Mouse (Mus musculus) ES-E14 (cell line): ENCODE measurements around the gene Emilin2. TPM values are rescaled to one million over a fixed set of nuclear protein-coding genes. Genes with fewer than 3 reads are reported as not detected.

ENCODE experiments used
- DNase-seq: peaks from one replicate; pipeline ENCODE4 v3.0.0-alpha.2; 2013; ENCODE audit warnings: low read depth, low spot score
- H3K27ac ChIP-seq: 2 replicates; pipeline ENCODE4 v1.5.1; 2012; ENCODE audit warnings: low read depth, mild to moderate bottlenecking, low read length, moderate library complexity, mixed read lengths; ENCODE audit not compliant: poor library complexity, insufficient read depth, severe bottlenecking
- H3K36me3 ChIP-seq: 2 replicates; pipeline ENCODE4 v1.6.1; 2012; ENCODE audit warnings: mild to moderate bottlenecking, low read length, moderate library complexity, mixed read lengths; ENCODE audit not compliant: control insufficient read depth, poor library complexity, insufficient read depth, severe bottlenecking
- H3K4me1 ChIP-seq, 2 experiments: fragments of 150-350 bp in 1 of 2; sonication (generic) in 1 of 2; 2 replicates each; pipeline ENCODE4 v1.6.1; 2012; ENCODE audit warnings: low read length in 2 of 2, mild to moderate bottlenecking in 1 of 2, mixed read lengths in 1 of 2; ENCODE audit not compliant: control insufficient read depth in 2 of 2, insufficient read depth in 2 of 2, poor library complexity in 1 of 2
- H3K4me3 ChIP-seq, 2 experiments: fragments of 150-350 bp in 1 of 2; sonication (generic) in 1 of 2; 2 replicates each; pipeline ENCODE4 v1.5.1; 2012; ENCODE audit warnings: low read length in 2 of 2, low read depth in 1 of 2, mild to moderate bottlenecking in 1 of 2, mixed read lengths in 1 of 2; ENCODE audit not compliant: insufficient read depth in 1 of 2, poor library complexity in 1 of 2, severe bottlenecking in 1 of 2
- H3K9ac ChIP-seq: 2 replicates; pipeline ENCODE4 v1.6.1; 2012; ENCODE audit warnings: low read depth, mild to moderate bottlenecking, low read length, mixed read lengths; ENCODE audit not compliant: poor library complexity, insufficient read depth, severe bottlenecking
- H3K9me3 ChIP-seq: fragments of 150-350 bp; sonication (generic); 2 replicates; pipeline ENCODE4 v1.6.1; 2012; ENCODE audit warnings: low read depth, mild to moderate bottlenecking, low read length; ENCODE audit not compliant: control insufficient read depth, insufficient read depth
- CHD2 ChIP-seq: IDR thresholded peaks from 2 replicates; pipeline ENCODE4 v1.6.1; 2014; ENCODE audit warnings: mild to moderate bottlenecking, low read depth, low read length, inconsistent platforms
- HCFC1 ChIP-seq: IDR thresholded peaks from 2 replicates; pipeline ENCODE4 v1.6.1; 2012; ENCODE audit warnings: low read length, inconsistent platforms, borderline replicate concordance; ENCODE audit not compliant: insufficient read depth
- MAFK ChIP-seq: IDR thresholded peaks from 2 replicates; pipeline ENCODE4 v1.6.1; 2014; ENCODE audit warnings: mild to moderate bottlenecking, low read depth, low read length, inconsistent platforms; ENCODE audit not compliant: insufficient read depth
- ZC3H11A ChIP-seq: IDR thresholded peaks from 2 replicates; pipeline ENCODE4 v1.6.1; 2012; ENCODE audit warnings: low read depth, mild to moderate bottlenecking, inconsistent platforms, low read length, borderline replicate concordance
- ZNF384 ChIP-seq: IDR thresholded peaks from 2 replicates; pipeline ENCODE4 v1.6.1; 2012; ENCODE audit warnings: low read depth, low read length, inconsistent platforms
- in situ Hi-C, 2 experiments: fragments of 600-800 bp; cut with MboI; formaldehyde crosslinking; loops; one replicate each; pipeline ENCODE4 v1.15.1; 2025; ENCODE audit warnings: low sequenced_read_pairs in 2 of 2, inconsistent platforms in 1 of 2; ENCODE audit not compliant: unreplicated experiment in 2 of 2
- total RNA-seq: library from RNA; depleted of rRNA; stranded (reverse); fragments of 300-350 nt; gene quantifications from 2 replicates; pipeline ENCODE4 v1.2.3, GENCODE M21; 2012

Emilin2 gene
- total RNA-seq, 1 experiment, result 1.0 TPM

DNA sequence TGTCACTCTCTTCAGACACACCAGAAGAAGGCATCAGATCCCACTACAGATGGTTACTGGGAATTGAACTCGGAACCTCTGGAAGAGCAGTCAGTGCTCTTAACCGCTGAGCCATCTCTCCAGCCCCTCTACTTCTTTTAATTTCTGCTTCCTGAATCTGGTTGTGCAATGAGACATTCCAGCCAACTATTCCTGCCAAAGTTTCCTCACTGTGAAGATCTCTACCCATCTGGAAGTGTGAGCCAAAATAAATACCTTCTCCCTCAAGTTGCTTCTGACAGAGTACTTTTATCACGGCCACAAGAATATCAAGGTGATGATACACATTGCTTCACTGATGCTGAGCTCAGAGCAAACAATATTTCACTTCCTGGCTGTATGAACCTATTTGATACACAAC lies 7.6 kb upstream of the Emilin2 start:
- no peak for TF ChIP-seq HCFC1
- Histone ChIP-seq H3K9me3 (no peaks in the 10 kb centered on the region), H3K9ac (no peak overlapping the region), H3K4me1 (no peaks in the 10 kb centered on the region), H3K4me3 (no peak overlapping the region), H3K27ac (no peak overlapping the region), H3K36me3 (no peaks in the 10 kb centered on the region)
- in situ Hi-C loops, result no loop called here
- DNase-seq, result no peak

- DNase-seq, result no peak
- TF ChIP-seq CHD2 (no peak), MAFK (no peak), ZC3H11A (no peak), ZNF384 (no peak), HCFC1 (no peak)
- no peak overlapping the region for H3K9ac ChIP-seq
- in situ Hi-C loops, result no loop called here
- H3K27ac ChIP-seq, result no peak overlapping the region
- H3K36me3 ChIP-seq, result no peaks in the 10 kb centered on the region
- no peak overlapping the region for H3K4me3 ChIP-seq
- H3K4me1 ChIP-seq, result peaks cover 0 to 2% of the 10 kb centered on the region in 2 experiments; a peak in 1 of 4 replicates
- H3K9me3 ChIP-seq, result no peaks in the 10 kb centered on the region
Measured at GRCm38 (mm10) chr17:71317571-71317970, 5.8 kb upstream of the Emilin2 start.

DNA sequence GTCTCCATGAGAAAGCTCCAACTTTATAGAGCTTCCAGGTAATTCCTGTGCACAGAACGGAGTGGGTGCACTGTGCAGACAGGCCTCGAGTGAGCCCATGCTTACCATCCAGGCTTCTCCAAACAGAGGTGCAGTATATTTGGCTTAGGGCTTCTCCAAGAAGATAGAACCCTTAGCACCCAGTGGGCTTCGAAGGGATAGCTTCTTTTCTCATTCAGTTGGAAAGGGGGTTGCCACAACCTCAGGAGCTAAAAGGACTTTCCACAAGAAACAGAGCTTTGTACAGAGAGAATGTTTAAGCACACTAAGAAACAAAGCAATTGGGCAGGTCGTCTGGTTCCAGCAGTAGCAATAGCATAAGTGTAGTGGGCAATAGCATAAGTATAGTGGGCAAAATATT lies 2.5 kb upstream of the Emilin2 start:
- no peak overlapping the region for H3K9ac ChIP-seq
- H3K36me3 ChIP-seq, result no peaks in the 10 kb centered on the region
- in situ Hi-C loops, result no loop called here
- H3K4me3 ChIP-seq, result no peak overlapping the region
- no peak for TF ChIP-seq HCFC1
- no peak for TF ChIP-seq ZNF384
- no peak for TF ChIP-seq ZC3H11A
- TF ChIP-seq CHD2, result no peak
- TF ChIP-seq MAFK, result no peak
- peaks cover 0 to 5% of the 10 kb centered on the region in 2 experiments; a peak in 1 of 4 replicates for H3K4me1 ChIP-seq
- no peaks in the 10 kb centered on the region for H3K9me3 ChIP-seq
- H3K27ac ChIP-seq, result no peak overlapping the region
- no peak for DNase-seq

DNA sequence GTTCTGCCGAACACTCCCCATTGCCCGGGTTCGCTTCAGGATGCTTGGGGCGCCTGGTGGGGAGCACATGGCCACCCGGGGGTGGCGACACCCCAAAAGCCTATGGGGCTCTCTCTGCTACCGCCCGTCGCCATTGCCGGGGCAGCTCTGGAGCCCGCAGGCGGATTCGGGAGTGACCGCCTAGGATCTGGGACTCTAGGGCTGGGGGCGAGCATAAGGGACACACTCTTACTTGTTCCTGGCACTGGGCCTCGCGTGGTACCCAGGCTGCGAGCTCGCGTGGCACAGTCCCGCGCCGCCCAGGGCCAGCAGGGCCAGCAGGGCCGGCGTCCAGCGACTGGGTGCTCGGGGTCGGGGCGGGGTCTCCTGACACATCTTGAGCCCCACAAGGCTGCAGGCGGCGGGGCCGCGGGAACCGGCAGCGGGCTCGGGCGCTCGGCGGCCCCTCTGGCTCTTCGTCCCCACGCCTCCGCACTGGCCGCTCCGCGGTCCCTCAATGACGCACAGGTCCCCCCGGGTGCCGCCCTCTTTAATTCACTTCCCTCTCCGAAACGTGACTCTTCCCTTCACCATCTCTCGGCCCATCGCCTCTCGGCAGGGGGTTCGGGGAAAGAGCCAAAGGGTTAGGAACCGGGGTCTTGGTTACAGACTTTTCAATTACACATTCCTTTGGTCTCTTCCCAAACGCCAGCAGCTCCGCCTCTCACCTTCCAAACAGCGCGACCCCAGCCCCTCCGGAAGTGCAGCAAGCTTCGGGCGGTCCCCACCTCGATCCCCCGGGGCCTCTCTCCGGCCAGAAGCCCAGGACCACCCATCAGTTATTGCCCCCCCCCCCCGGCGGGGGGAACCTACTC lies 1.1 kb downstream of the Emilin2 start:
- Histone ChIP-seq H3K27ac (no peak overlapping the region), H3K36me3 (no peaks in the 10 kb centered on the region), H3K4me3 (peak overlapping the region; percentile 65 to 71), H3K4me1 (peaks cover 0 to 5% of the 10 kb centered on the region in 2 experiments; a peak in 1 of 4 replicates), H3K9me3 (no peaks in the 10 kb centered on the region), H3K9ac (peak overlapping the region; percentile 46)
- in situ Hi-C loops, result no loop called here
- TF ChIP-seq HCFC1 (no peak), MAFK (no peak), ZNF384 (no peak), CHD2 (no peak), ZC3H11A (no peak)
- peak; percentile 21 for DNase-seq
